Mouse (Mus musculus) forebrain, postnatal 0 days (tissue): Measurements from ENCODE around the gene Tns4. TPM values are rescaled to one million over a fixed set of nuclear protein-coding genes. Genes with fewer than 3 reads are reported as not detected.

Experiments
- ATAC-seq: fragments of 200-750 bp; cut with Nextera tagmentation; 2 replicates; pipeline ENCODE4 v1.8.0; 2017; ENCODE audit warnings: mild to moderate bottlenecking, moderate library complexity
- DNase-seq: peaks from one replicate; pipeline ENCODE4 v3.0.0-alpha.2; 2015
- H3K27ac ChIP-seq: fragments of 300-500 bp; sonication (generic); 2 replicates; pipeline ENCODE4 v1.5.1; 2014; ENCODE audit warnings: low read depth, mild to moderate bottlenecking, antibody characterized with exemption, low read length, moderate library complexity, mixed read lengths
- H3K27me3 ChIP-seq: fragments of 300-500 bp; sonication (generic); 2 replicates; pipeline ENCODE4 v1.6.1; 2014; ENCODE audit warnings: mild to moderate bottlenecking, low read length, mixed read lengths; ENCODE audit not compliant: insufficient read depth
- H3K36me3 ChIP-seq: fragments of 300-500 bp; sonication (generic); 2 replicates; pipeline ENCODE4 v1.6.1; 2014; ENCODE audit warnings: mild to moderate bottlenecking, moderate library complexity; ENCODE audit not compliant: insufficient read depth
- H3K4me1 ChIP-seq: fragments of 300-500 bp; sonication (generic); 2 replicates; pipeline ENCODE4 v1.6.1; 2014; ENCODE audit warnings: antibody characterized with exemption; ENCODE audit not compliant: insufficient read depth
- H3K4me2 ChIP-seq: fragments of 300-500 bp; sonication (generic); 2 replicates; pipeline ENCODE4 v1.6.1; 2014; ENCODE audit warnings: low read depth, mild to moderate bottlenecking, moderate library complexity
- H3K4me3 ChIP-seq: fragments of 300-500 bp; sonication (generic); 2 replicates; pipeline ENCODE4 v1.5.1; 2014; ENCODE audit warnings: low read depth, low read length, mixed read lengths
- H3K9ac ChIP-seq: fragments of 300-500 bp; sonication (generic); 2 replicates; pipeline ENCODE4 v1.6.1; 2014; ENCODE audit warnings: mild to moderate bottlenecking
- H3K9me3 ChIP-seq: fragments of 300-500 bp; sonication (generic); 2 replicates; pipeline ENCODE4 v1.6.1; 2016; ENCODE audit warnings: low read length
- CTCF ChIP-seq: sonication (generic); IDR thresholded peaks from 2 replicates; pipeline ENCODE4 v1.5.1; 2016; ENCODE audit warnings: antibody characterized with exemption, control low read depth, low read depth
- WGBS: fragments of 180-500 bp; shearing (Covaris S2); extraction: QIAGEN DNeasy Blood & Tissue Kit; methylation state at CpG from one replicate; pipeline ENCODE4 v1.1.7; 2014; 5-methylcytosine and 5-hydroxymethylcytosine counted together
- polyA plus RNA-seq: library from polyadenylated mRNA; unstranded; fragments of >200 nt; fragmentation: Nextera tagmentation; extraction: Ambion mirVana; gene quantifications from 2 replicates; pipeline ENCODE4 v1.2.1, GENCODE M21; 2015
- total RNA-seq: library from RNA; depleted of rRNA; stranded (reverse); fragments of >200 nt; gene quantifications from 2 replicates; pipeline ENCODE4 v1.2.3, GENCODE M21; 2014

Gene Tns4
- total and polyA plus RNA-seq, 2 experiments from 2014 or later = 0.48 TPM; not detected in 1

DNA sequence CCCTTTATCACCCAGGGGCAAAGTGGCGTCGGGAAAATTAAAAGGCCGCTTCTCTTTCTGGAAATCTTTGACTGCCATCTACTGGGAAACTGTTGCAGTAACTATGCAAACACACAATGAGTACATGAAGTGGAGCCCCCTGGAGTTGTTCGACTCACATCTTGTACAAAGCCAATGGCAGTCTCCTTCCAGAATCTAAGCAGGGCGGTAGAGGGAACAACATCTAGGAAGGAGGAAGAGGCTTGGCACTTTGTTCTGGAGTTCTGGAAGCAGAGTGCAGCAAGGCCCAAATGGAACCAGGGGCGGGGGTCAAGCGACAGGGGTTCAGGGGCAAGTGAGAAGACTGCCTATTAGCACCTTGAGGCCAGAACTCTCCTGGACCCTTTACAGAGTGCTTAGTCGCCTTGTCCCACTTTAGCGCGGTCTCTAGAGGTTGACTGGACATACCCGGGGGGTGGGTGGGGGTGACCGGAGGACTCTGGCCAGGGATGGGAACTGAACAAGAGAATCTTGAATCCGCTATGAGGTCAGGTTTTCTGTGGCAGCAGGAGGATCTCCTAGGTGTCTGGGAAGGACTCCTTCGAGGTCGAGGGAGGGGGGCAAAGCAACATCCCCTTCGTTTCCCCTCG is 48.6 kb downstream of the Tns4 start:
- DNase-seq (peak; percentile 84), ATAC-seq (peak; percentile 76)
- peak; percentile 89 for TF ChIP-seq CTCF
- Histone ChIP-seq H3K9me3 (no peaks in the 10 kb centered on the region), H3K4me3 (peak overlapping the region; percentile 65), H3K4me1 (no peaks in the 10 kb centered on the region), H3K9ac (peak overlapping the region; percentile 71), H3K4me2 (peak overlapping the region; percentile 100), H3K36me3 (no peaks in the 10 kb centered on the region), H3K27ac (peak overlapping the region; percentile 80), H3K27me3 (no peaks in the 10 kb centered on the region)
- 2% methylated on average over 17 of the region's 17 CpGs for WGBS

DNA sequence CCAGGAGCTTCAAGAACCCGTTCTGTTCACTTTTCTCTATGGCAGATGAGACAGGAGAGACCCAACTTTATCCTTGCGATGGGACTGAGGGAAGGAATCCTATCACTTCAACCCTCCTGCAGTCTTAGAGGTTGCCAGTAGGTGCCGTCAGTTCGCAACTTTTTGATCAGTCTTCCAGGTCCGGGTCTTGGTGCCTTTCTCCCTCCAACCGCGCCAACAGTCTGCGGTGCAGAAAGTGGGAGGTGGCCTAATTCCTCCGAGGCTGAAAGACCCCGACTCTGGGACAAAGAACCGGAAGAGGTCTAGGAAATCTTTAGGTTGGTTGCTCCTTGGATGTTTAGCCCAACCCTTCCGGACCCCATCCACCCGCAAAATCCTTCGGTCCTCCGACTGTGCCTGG is 49.3 kb downstream of the Tns4 start:
- peak overlapping the region; percentile 80 for H3K27ac ChIP-seq
- H3K4me1 ChIP-seq = no peaks in the 10 kb centered on the region
- peak overlapping the region; percentile 71 for H3K9ac ChIP-seq
- peak; percentile 91 for ATAC-seq
- H3K9me3 ChIP-seq = no peaks in the 10 kb centered on the region
- peak; percentile 89 for TF ChIP-seq CTCF
- H3K36me3 ChIP-seq = no peaks in the 10 kb centered on the region
- WGBS = under 1% methylated on average over 15 of the region's 15 CpGs
- no peaks in the 10 kb centered on the region for H3K27me3 ChIP-seq
- peak overlapping the region; percentile 100 for H3K4me2 ChIP-seq
- H3K4me3 ChIP-seq = peak overlapping the region; percentile 65
- DNase-seq = peak; percentile 92

DNA sequence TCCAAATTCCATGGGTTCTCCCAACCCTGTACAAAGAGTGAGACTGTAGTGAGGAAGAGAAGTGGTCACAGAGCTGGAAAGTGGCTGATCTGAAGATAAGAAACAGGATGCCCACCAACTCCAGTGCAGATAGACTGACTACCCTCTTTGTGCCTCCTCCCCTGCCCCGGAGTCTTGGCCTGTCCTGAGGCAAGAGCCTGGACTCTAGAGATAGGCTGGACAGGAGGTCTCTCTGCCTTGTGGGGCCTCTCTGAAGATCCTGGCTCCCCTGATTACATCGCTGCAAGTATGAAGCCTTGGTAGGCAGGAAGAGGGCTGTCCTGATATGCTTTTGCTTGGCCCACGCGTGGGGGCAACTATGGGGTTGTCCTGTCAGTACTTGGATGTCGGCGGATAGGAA is 52.9 kb downstream of the Tns4 start:
- Histone ChIP-seq H3K4me3 (no peak overlapping the region), H3K27me3 (no peaks in the 10 kb centered on the region), H3K27ac (no peak overlapping the region), H3K9me3 (no peaks in the 10 kb centered on the region), H3K36me3 (no peaks in the 10 kb centered on the region), H3K9ac (no peak overlapping the region), H3K4me1 (no peaks in the 10 kb centered on the region), H3K4me2 (no peak overlapping the region)
- DNase-seq (no peak), ATAC-seq (no peak)
- WGBS = 85% methylated on average over 6 of the region's 6 CpGs
- no peak for TF ChIP-seq CTCF

DNA sequence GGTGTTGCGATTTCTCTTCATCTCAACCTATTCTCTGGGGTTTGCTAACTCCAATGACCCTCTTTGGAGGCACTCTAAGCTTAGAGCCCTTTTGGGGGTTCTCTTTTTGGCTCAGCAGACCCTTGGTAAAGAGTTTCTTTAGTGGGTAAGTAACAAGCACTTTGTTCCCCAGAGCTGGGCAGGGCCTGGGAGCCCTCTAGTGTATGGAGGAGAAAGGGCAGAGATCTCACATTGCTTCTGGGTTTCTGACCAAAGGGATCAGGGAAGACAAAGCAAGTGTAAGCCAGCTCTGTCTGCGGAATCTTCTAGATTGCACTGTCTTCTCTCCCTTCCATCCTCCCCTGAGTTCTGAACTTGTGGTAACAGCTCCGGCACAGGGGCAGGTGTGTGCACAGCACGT is 53.8 kb downstream of the Tns4 start:
- no peaks in the 10 kb centered on the region for H3K36me3 ChIP-seq
- no peak overlapping the region for H3K4me3 ChIP-seq
- WGBS = 63% methylated on average over 4 of the region's 4 CpGs
- no peak overlapping the region for H3K9ac ChIP-seq
- TF ChIP-seq CTCF = peak; percentile 30; the same call in 1 of the 2 replicates
- no peaks in the 10 kb centered on the region for H3K27me3 ChIP-seq
- no peak overlapping the region for H3K27ac ChIP-seq
- ATAC-seq = no peak
- H3K4me2 ChIP-seq = no peak overlapping the region
- H3K9me3 ChIP-seq = no peaks in the 10 kb centered on the region
- DNase-seq = no peak
- H3K4me1 ChIP-seq = no peaks in the 10 kb centered on the region

DNA sequence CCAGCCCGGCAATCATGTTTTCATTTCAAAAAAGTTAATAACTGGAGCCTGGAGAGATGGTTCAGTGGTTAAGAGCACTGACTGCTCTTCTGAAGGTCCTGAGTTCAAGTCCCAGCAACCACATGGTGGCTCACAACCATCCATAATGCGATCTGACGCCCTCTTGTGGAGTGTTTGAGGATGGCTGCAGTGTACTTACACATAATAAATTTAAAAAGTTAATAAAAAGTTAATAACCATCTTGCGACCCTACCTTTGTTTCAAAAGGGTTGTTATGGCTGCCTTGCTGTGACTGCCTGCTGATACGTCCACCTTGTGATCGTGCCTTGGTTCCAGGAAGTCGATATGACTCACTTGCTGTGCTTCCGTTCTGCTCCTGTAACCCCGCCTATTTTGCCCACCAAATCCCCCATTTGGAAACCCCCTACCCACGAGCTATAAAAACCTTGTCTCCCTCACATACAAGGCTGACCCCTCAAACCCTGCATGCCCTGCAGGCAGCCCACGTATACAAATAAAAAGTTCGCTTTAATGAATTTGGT is 62.1 kb downstream of the Tns4 start:
- no peak overlapping the region for H3K4me3 ChIP-seq
- ATAC-seq (no peak), DNase-seq (no peak)
- no peaks in the 10 kb centered on the region for H3K27me3 ChIP-seq
- H3K27ac ChIP-seq = no peak overlapping the region
- H3K4me2 ChIP-seq = no peak overlapping the region
- no peak overlapping the region for H3K9ac ChIP-seq
- no peaks in the 10 kb centered on the region for H3K36me3 ChIP-seq
- H3K4me1 ChIP-seq = no peaks in the 10 kb centered on the region
- H3K9me3 ChIP-seq = no peaks in the 10 kb centered on the region
- TF ChIP-seq CTCF = no peak
- 88% methylated on average over 12 of the region's 12 CpGs for WGBS

DNA sequence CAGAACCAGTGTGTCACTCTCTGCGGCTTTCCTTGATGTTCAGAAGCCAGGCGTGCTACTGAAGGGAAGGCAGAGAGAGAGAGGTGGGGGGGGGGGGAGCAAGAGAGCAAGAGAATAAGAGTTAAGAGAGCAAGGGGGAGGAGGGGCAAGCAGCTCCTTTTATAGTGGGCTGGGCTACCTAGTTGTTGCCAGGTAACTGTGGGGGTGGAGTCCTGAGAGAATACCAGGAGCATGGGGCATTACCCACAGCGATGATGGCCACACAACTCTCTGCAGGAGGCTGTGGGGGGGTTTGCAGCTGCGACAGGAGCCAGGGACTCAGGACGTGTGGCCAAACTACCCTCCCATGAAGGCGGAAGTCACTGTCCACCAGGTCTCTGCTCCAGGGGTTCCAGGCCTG is 63.2 kb downstream of the Tns4 start:
- H3K4me3 ChIP-seq = no peak overlapping the region
- H3K27ac ChIP-seq = no peak overlapping the region
- no peak overlapping the region for H3K4me2 ChIP-seq
- ATAC-seq (no peak), DNase-seq (no peak)
- H3K9me3 ChIP-seq = no peaks in the 10 kb centered on the region
- no peak overlapping the region for H3K9ac ChIP-seq
- no peaks in the 10 kb centered on the region for H3K36me3 ChIP-seq
- WGBS = 90% methylated on average over 6 of the region's 6 CpGs
- TF ChIP-seq CTCF = no peak
- H3K4me1 ChIP-seq = no peaks in the 10 kb centered on the region
- no peaks in the 10 kb centered on the region for H3K27me3 ChIP-seq

DNA sequence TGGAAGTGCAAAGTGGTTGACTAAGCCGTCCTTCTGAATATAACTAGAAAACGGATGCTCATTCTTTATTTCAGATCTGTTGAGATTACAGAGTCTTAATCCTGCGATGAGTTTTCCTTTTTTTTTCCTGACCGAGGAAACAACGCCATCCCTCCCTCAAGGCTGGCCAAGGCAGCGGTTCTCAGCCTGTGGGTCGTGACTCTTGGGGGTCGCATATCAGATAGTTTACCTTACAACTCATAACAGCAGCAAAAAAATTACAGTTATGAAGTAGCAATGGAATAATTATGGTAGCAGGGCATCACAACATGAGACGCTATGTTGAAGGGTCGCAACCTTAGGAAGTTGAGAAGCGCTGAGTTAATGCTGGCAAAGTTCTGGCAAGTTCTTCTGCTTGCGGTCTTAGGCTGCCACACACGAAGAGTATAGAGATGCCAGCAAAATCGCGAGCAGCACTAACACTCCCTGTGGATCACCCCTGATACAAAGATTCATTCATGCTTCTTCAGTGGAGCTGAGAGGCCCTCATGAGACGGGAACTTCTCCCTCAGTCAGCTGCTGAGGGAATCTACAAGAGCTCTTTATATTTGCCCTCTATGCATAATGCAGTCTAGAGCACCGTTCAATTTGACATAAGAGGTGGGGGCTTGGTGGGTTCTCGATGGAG is 64.5 kb downstream of the Tns4 start:
- peak overlapping the region; percentile 44 for H3K9ac ChIP-seq
- DNase-seq = no peak
- no peaks in the 10 kb centered on the region for H3K36me3 ChIP-seq
- peak overlapping the region; percentile 46 for H3K4me3 ChIP-seq
- H3K4me2 ChIP-seq = peak overlapping the region; percentile 50
- no peaks in the 10 kb centered on the region for H3K9me3 ChIP-seq
- peak overlapping the region; percentile 30; the same call in 1 of the 2 replicates for H3K27ac ChIP-seq
- H3K4me1 ChIP-seq = no peaks in the 10 kb centered on the region
- WGBS = 47% methylated on average over 18 of the region's 18 CpGs
- no peak for TF ChIP-seq CTCF
- peak; percentile 17 for ATAC-seq
- no peaks in the 10 kb centered on the region for H3K27me3 ChIP-seq
